Mouse (Mus musculus): ENCODE measurements at regions not wholly inside any gene's neighbourhood (a gene's known extent, or its start where the extent isn't known, plus 50 kb on each side); places are given as distances from the start of the nearest gene placed in this dataset.

- no peaks in the 10 kb centered on the region for H3K79me2 ChIP-seq (ENCODE audit: control insufficient read depth, insufficient read depth, low read length, poor library complexity)
- no peak overlapping the region for H3K4me3 ChIP-seq (ENCODE audit: control insufficient read depth in 1 of 2, insufficient read depth in 1 of 2, low read depth in 2 of 2, low read length in 2 of 2)
- no peak overlapping the region for H3K27ac ChIP-seq (ENCODE audit: control insufficient read depth, low read depth, low read length)
- H3K9me3 ChIP-seq (replicated peaks; ENCODE audit: insufficient read depth, low read length) = no peaks in the 10 kb centered on the region
- no peaks in the 10 kb centered on the region; a peak in 1 of 4 replicates for H3K27me3 ChIP-seq (ENCODE audit: control insufficient read depth in 1 of 2, insufficient read depth in 2 of 2, low read length in 2 of 2)
- no peak for DNase-seq (ENCODE audit: low read depth, low spot score)
- TF ChIP-seq NELFE (IDR thresholded peaks at IDR 0.05; ENCODE audit: low read depth, low read length) = no peak
- no peak for TF ChIP-seq JUND (IDR thresholded peaks at IDR 0.05; ENCODE audit: low read depth, low read length)
- TF ChIP-seq HCFC1 (IDR thresholded peaks at IDR 0.05; ENCODE audit: low read depth, low read length) = no peak
- TF ChIP-seq TAL1 (IDR thresholded peaks at IDR 0.05; ENCODE audit: low read length) = no peak
- TF ChIP-seq CTCF (IDR thresholded peaks at IDR 0.05 in 2 of 3, conservative IDR thresholded peaks at IDR 0.05 in 1 of 3; ENCODE audit: control insufficient read depth in 1 of 3, insufficient read depth in 1 of 3, low read depth in 2 of 3, low read length in 3 of 3, poor library complexity in 1 of 3, severe bottlenecking in 1 of 3) = no peak
- no peak for TF ChIP-seq MAZ (IDR thresholded peaks at IDR 0.05; ENCODE audit: low read depth, low read length)
- TF ChIP-seq TCF12 (IDR thresholded peaks at IDR 0.05; ENCODE audit: low read depth, low read length) = no peak
- TF ChIP-seq POLR2A (IDR thresholded peaks at IDR 0.05; ENCODE audit: control insufficient read depth in 1 of 2, insufficient read depth in 1 of 2, low read depth in 1 of 2, low read length in 2 of 2, poor library complexity in 1 of 2) = no peak
- no peak for TF ChIP-seq ETS1 (IDR thresholded peaks at IDR 0.05; ENCODE audit: low read depth, low read length)
- TF ChIP-seq MYB (IDR thresholded peaks at IDR 0.05; ENCODE audit: low read depth, low read length) = no peak
- TF ChIP-seq TBP (IDR thresholded peaks at IDR 0.05; ENCODE audit: low read depth, low read length) = no peak
- no peak for TF ChIP-seq E2F4 (IDR thresholded peaks at IDR 0.05; ENCODE audit: borderline replicate concordance, low read depth, low read length)
- no peak for TF ChIP-seq POLR2AphosphoS2 (IDR thresholded peaks at IDR 0.05; ENCODE audit: low read length)
- no peak for TF ChIP-seq MAX (IDR thresholded peaks at IDR 0.05; ENCODE audit: low read length)
- no peak overlapping the region for H3K9ac ChIP-seq (ENCODE audit: control insufficient read depth, low read depth, low read length, poor library complexity, severe bottlenecking)
- no peaks in the 10 kb centered on the region for H3K36me3 ChIP-seq (ENCODE audit: control insufficient read depth in 1 of 2, insufficient read depth in 2 of 2, low read length in 2 of 2)
- H3K4me1 ChIP-seq (ENCODE audit: control insufficient read depth in 1 of 2, insufficient read depth in 2 of 2, low read length in 2 of 2) = no peaks in the 10 kb centered on the region
These were observed 260.9 kb upstream of the Gm49339 start for GRCm38 (mm10) chr10:51219481-51219880.

GRCm38 (mm10) chr10:51233592-51233991 lies 246.8 kb upstream of the Gm49339 start:
- no peaks in the 10 kb centered on the region for H3K36me3 ChIP-seq (ENCODE audit: control insufficient read depth in 1 of 2, insufficient read depth in 2 of 2, low read length in 2 of 2)
- H3K27me3 ChIP-seq (ENCODE audit: control insufficient read depth in 1 of 2, insufficient read depth in 2 of 2, low read length in 2 of 2) = peaks cover 0 to 1% of the 10 kb centered on the region in 2 experiments; a peak in 1 of 4 replicates
- no peak overlapping the region for H3K9ac ChIP-seq (ENCODE audit: control insufficient read depth, low read depth, low read length, poor library complexity, severe bottlenecking)
- no peaks in the 10 kb centered on the region for H3K9me3 ChIP-seq (replicated peaks; ENCODE audit: insufficient read depth, low read length)
- DNase-seq (ENCODE audit: low read depth, low spot score) = no peak
- no peaks in the 10 kb centered on the region for H3K4me1 ChIP-seq (ENCODE audit: control insufficient read depth in 1 of 2, insufficient read depth in 2 of 2, low read length in 2 of 2)
- H3K4me3 ChIP-seq (ENCODE audit: control insufficient read depth in 1 of 2, insufficient read depth in 1 of 2, low read depth in 2 of 2, low read length in 2 of 2) = no peak overlapping the region
- no peak overlapping the region for H3K27ac ChIP-seq (ENCODE audit: control insufficient read depth, low read depth, low read length)
- TF ChIP-seq KAT2A (conservative IDR thresholded peaks at IDR 0.05; ENCODE audit: low read depth, low read length) (no peak), GATA1 (IDR thresholded peaks at IDR 0.05; ENCODE audit: low read depth, low read length) (no peak), GABPA (IDR thresholded peaks at IDR 0.05; ENCODE audit: low read depth, low read length) (no peak), MYB (IDR thresholded peaks at IDR 0.05; ENCODE audit: low read depth, low read length) (no peak), SIN3A (IDR thresholded peaks at IDR 0.05; ENCODE audit: low read length) (no peak), RAD21 (IDR thresholded peaks at IDR 0.05; ENCODE audit: low read depth, low read length) (no peak), CHD2 (IDR thresholded peaks at IDR 0.05; ENCODE audit: low read length) (no peak), JUND (IDR thresholded peaks at IDR 0.05; ENCODE audit: low read depth, low read length) (no peak), TCF12 (IDR thresholded peaks at IDR 0.05; ENCODE audit: low read depth, low read length) (no peak), ZKSCAN1 (IDR thresholded peaks at IDR 0.05; ENCODE audit: low read depth, low read length) (no peak), ELF1 (IDR thresholded peaks at IDR 0.05; ENCODE audit: low read depth, low read length) (no peak)
- H3K79me2 ChIP-seq (ENCODE audit: control insufficient read depth, insufficient read depth, low read length, poor library complexity) = no peaks in the 10 kb centered on the region
